In genomic region chr8:120426105-120426504, GRCm38 (mm10) we compare ENCODE assay signal across 8 mouse cellular contexts.
DNase-seq lines count a peak whose midpoint lies in the region; ATAC-seq lines count a peak whose summit lies in the region.

No protein-coding gene starts in this region.

- WGBS in liver, embryonic 11.5 days = 0% methylated on average over 1 of the region's 1 CpGs
- 19% methylated on average over 1 of the region's 1 CpGs for WGBS in forebrain, embryonic 13.5 days
- WGBS in limb, embryonic 15.5 days = 42% methylated on average over 1 of the region's 1 CpGs
- WGBS in neural tube, embryonic 15.5 days = 26% methylated on average over 1 of the region's 1 CpGs

- 0 out of 2 replicates have a peak overlapping the region, but pooled peaks have one; percentile 31 for H3K9ac ChIP-seq in liver, embryonic 11.5 days (ENCODE audit: low read depth, low read length)
- H3K9ac ChIP-seq in forebrain, embryonic 13.5 days = peak overlapping the region; percentile 45; the same call in 1 of the 2 replicates
- H3K9ac ChIP-seq in limb, embryonic 15.5 days = no peak overlapping the region
- H3K9ac ChIP-seq in neural tube, embryonic 15.5 days (replicated peaks) = 0 out of 2 replicates have a peak overlapping the region, but pooled peaks have one; percentile 28

- no peak overlapping the region for H3K4me2 ChIP-seq in liver, embryonic 11.5 days
- H3K4me2 ChIP-seq in forebrain, embryonic 13.5 days = peak overlapping the region; percentile 28
- no peak overlapping the region for H3K4me2 ChIP-seq in limb, embryonic 15.5 days
- H3K4me2 ChIP-seq in neural tube, embryonic 15.5 days = no peak overlapping the region

- H3K4me3 ChIP-seq in liver, embryonic 11.5 days (ENCODE audit: low read depth, low read length) = no peak overlapping the region; the same call in 1 of the 2 replicates
- H3K4me3 ChIP-seq in forebrain, embryonic 13.5 days = no peak overlapping the region
- no peak overlapping the region for H3K4me3 ChIP-seq in limb, embryonic 15.5 days
- H3K4me3 ChIP-seq in neural tube, embryonic 15.5 days (replicated peaks) = no peak overlapping the region

- H3K9me3 ChIP-seq in liver, embryonic 11.5 days (ENCODE audit: control insufficient read depth, low read length) = no peaks in the 10 kb centered on the region
- H3K9me3 ChIP-seq in forebrain, embryonic 13.5 days (replicated peaks) = no peaks in the 10 kb centered on the region
- no peaks in the 10 kb centered on the region for H3K9me3 ChIP-seq in limb, embryonic 15.5 days
- H3K9me3 ChIP-seq in neural tube, embryonic 15.5 days (replicated peaks) = no peaks in the 10 kb centered on the region

- no peaks in the 10 kb centered on the region for H3K36me3 ChIP-seq in liver, embryonic 11.5 days (ENCODE audit: control insufficient read depth, insufficient read depth, low read length)
- H3K36me3 ChIP-seq in forebrain, embryonic 13.5 days (ENCODE audit: poor library complexity, severe bottlenecking) = no peaks in the 10 kb centered on the region
- H3K36me3 ChIP-seq in limb, embryonic 15.5 days = no peaks in the 10 kb centered on the region
- H3K36me3 ChIP-seq in neural tube, embryonic 15.5 days = no peaks in the 10 kb centered on the region

- no peaks in the 10 kb centered on the region for H3K27me3 ChIP-seq in liver, embryonic 11.5 days (replicated peaks; ENCODE audit: control insufficient read depth, insufficient read depth, low read length)
- H3K27me3 ChIP-seq in forebrain, embryonic 13.5 days = no peaks in the 10 kb centered on the region
- no peaks in the 10 kb centered on the region for H3K27me3 ChIP-seq in limb, embryonic 15.5 days
- no peaks in the 10 kb centered on the region for H3K27me3 ChIP-seq in neural tube, embryonic 15.5 days (replicated peaks)

- H3K4me1 ChIP-seq in liver, embryonic 11.5 days (replicated peaks; ENCODE audit: control insufficient read depth, insufficient read depth, low read length) = peaks cover 70% of the 10 kb centered on the region
- peaks cover 87% of the 10 kb centered on the region for H3K4me1 ChIP-seq in forebrain, embryonic 13.5 days
- H3K4me1 ChIP-seq in limb, embryonic 15.5 days = peaks cover 68% of the 10 kb centered on the region
- H3K4me1 ChIP-seq in neural tube, embryonic 15.5 days = peaks cover 62% of the 10 kb centered on the region

- H3K27ac ChIP-seq in liver, embryonic 11.5 days (ENCODE audit: low read depth, low read length) = peak overlapping the region; percentile 35
- H3K27ac ChIP-seq in forebrain, embryonic 13.5 days = peak overlapping the region; percentile 99
- 0 out of 2 replicates have a peak overlapping the region, but pooled peaks have one; percentile 17 for H3K27ac ChIP-seq in limb, embryonic 15.5 days
- peak overlapping the region; percentile 89 for H3K27ac ChIP-seq in neural tube, embryonic 15.5 days (replicated peaks)

- DNase-seq in liver, embryonic 11.5 days (ENCODE audit: low spot score) = no peak
- no peak for DNase-seq in liver
- no peak for DNase-seq in ovary, postnatal 36 days (ENCODE audit: low spot score)
- no peak for DNase-seq in adrenal gland, postnatal 10 days
- DNase-seq in cerebellum, adult 8-10 months = no peak

- ATAC-seq in liver, embryonic 11.5 days (replicated peaks; ENCODE audit: low FRiP score) = peak; percentile 52; the same call in 1 of the 2 replicates
- no peak for ATAC-seq in forebrain, embryonic 13.5 days
- no peak for ATAC-seq in limb, embryonic 15.5 days (ENCODE audit: insufficient number of reproducible peaks, low FRiP score, low TSS enrichment, low read depth)
- ATAC-seq in neural tube, embryonic 15.5 days (ENCODE audit: low FRiP score) = no peak

Comparison
In these comparisons a context has a peak if more than half of its experiments do, and no peak if none do; other contexts are left out.
1. H3K27ac ChIP-seq: peak in every context shown above with its lines; median percentile 99 in forebrain, embryonic 13.5 days; 89 in neural tube, embryonic 15.5 days; 35 in liver, embryonic 11.5 days; 17 in limb, embryonic 15.5 days.